Mouse (Mus musculus) heart, adult 8-10 months (tissue): ENCODE measurements around the gene Srrm4. TPM values are rescaled to one million over a fixed set of nuclear protein-coding genes. Genes with fewer than 3 reads are reported as not detected.
A peak's percentile ranks its signal among the peaks of the same experiment; 100 is the strongest.

Experiments
- DNase-seq: peaks from one replicate; pipeline ENCODE4 v3.0.0; 2022; ENCODE audit warnings: low spot score
- total RNA-seq, 4 experiments: library from RNA; stranded (reverse); gene quantifications; 2 replicates each; pipeline ENCODE4 v1.2.4; 2022

The Srrm4 gene
- total RNA-seq, 4 experiments from 2014 or later: 8.5 to 17.1 (median 13.6) TPM

GRCm38 (mm10) chr5:116406507-116406906 lies 185.1 kb downstream of the Srrm4 start:
- DNase-seq: no peak

- DNase-seq: no peak
Observed at GRCm38 (mm10) chr5:116405934-116406333, 185.7 kb downstream of the Srrm4 start.

GRCm38 (mm10) chr5:116404063-116404462 lies 187.6 kb downstream of the Srrm4 start:
- no peak for DNase-seq

- no peak for DNase-seq
Observed at GRCm38 (mm10) chr5:116400801-116401200, 190.8 kb downstream of the Srrm4 start.

DNA sequence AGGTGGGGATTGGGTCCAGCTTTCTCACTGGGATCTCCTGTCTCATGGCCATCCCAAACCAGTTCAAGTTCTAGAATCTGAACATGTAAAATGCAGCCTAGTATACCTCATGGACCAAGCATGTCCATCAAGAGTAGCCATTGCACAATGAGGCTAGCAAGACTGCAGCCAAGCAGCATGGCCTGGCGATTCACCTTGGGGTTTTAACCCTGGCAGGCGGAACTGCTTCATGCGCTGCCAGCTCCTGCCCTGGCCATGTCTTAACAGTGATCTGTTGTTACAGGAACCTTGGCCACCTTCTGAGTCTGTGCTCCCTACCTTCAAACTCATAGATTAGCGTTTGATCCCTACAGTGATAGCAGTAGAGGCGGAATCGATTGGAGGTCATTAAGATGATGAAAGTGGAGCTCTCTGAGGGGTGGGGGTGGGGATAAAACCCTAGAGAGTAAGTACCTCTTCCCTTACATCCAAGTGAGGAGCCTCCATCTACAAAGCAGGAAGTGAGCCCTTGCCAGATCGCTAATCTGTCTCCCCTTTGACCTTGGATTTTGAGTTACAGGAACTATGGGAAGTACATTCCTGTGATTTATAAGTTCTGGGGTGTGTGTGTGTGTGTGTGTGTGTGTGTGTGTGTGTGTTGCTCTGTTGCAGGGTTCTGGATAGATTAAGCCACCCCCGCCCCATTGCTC lies 191.4 kb downstream of the Srrm4 start:
- no peak for DNase-seq

GRCm38 (mm10) chr5:116396104-116396503 lies 195.5 kb downstream of the Srrm4 start:
- DNase-seq: no peak

- DNase-seq: peak; percentile 24
Observed at GRCm38 (mm10) chr5:116392603-116393002, 199.0 kb downstream of the Srrm4 start.

GRCm38 (mm10) chr5:116389856-116390542 lies 201.6 kb downstream of the Srrm4 start:
- no peak for DNase-seq

DNA sequence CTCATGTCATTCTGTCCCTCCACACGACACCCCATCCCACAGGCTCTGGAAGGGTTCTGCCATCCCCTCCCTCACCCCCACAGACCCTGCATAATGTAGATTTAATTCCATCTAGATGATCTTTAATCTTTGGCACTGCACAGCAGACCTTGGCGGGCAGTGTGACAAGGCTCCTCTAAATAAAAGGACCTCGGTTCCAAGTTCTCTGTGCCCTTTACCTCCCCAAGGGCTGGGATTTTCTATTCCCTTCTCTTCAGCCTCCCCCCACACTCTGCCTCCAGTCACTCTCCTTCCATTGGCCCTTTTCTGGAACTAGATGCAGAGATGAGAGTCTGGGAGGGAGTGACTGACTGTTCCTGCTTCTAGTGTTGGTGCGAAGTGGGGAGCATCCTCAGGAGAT lies 202.3 kb downstream of the Srrm4 start:
- no peak for DNase-seq

Other genes starting within 250 kb of the Srrm4 start
- gene Hspb8, start 169.0 kb downstream of the Srrm4 start, total RNA-seq: 100 to 1,000 TPM; 427 to 604 (median 541) TPM